Mouse (Mus musculus) megakaryocyte-erythroid progenitor cell, adult 5-6 weeks (primary cell): Measurements from ENCODE around the gene Parp3. TPM values are rescaled to one million over a fixed set of nuclear protein-coding genes. Genes with fewer than 3 reads are reported as not detected.

ENCODE experiments used
- ATAC-seq: replicated peaks from 2 replicates; pipeline ENCODE4 v1.8.0; 2016; ENCODE audit warnings: mild to moderate bottlenecking, inconsistent platforms; ENCODE audit not compliant: severe bottlenecking, poor library complexity, low FRiP score, low TSS enrichment
- total RNA-seq, 2 experiments: library from RNA; stranded (forward) in 1 of 2; stranded (reverse) in 1 of 2; fragments of 200-1000, 215-1000 nt in 1 of 2; fragments of >200 nt in 1 of 2; fragmentation: Nextera tagmentation in 1 of 2; gene quantifications; 2 replicates each; pipeline ENCODE4 v1.2.3; 2014 to 2017

Parp3 gene
- total RNA-seq, 2 experiments from 2014 or later, result 2.2 to 4.2 TPM

GRCm38 (mm10) chr9:106447348-106447747, 29.4 kb downstream of the Parp3 start, which contains the start of the genes Abhd14b and Abhd14a:
Abhd14b (plus strand) TSS chr9:106447459.
Abhd14a (minus strand) TSS chr9:106447678.
- ATAC-seq, result peak; percentile 74

DNA sequence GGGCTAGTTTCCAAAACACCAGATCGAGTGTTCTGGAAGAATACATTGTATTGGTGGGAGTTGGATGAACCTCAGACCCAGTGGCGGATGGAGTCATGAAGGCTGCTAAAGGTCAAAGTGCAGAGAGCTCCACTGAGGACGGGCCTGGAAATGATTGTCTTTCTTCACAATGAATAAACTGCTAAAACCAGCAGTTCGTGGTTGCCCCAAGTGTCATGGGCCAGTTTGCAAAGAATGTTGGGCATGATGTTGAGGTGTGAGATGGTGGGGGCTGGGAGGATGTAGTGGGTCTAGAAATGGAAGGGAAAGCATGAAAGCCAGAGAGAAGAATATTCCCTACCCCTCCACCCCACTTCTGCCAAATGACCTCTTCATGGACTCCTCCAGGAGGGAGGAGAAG, 31.9 kb downstream of the Parp3 start:
- ATAC-seq, result no peak

GRCm38 (mm10) chr9:106442680-106443079, 34.1 kb downstream of the Parp3 start:
- no peak for ATAC-seq

DNA sequence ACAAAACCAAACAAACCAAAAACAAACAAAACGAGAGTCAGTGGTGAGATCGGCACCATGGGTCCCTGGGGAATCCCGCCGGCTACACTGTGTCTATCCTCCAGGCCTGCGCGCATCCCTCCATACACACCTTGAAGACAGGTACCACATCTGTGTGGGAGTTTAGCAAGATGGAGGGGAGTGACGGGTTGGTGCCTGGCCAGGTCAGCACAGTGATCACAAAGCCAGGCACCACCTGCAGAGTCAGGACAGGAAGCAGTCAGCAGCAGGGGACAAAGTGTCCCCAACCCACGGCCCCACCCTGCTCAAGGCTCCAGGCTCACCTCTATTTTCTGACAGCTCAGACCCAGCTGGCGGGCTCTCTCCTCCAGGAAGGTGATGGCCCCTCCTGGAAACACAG, 40.2 kb downstream of the Parp3 start:
- ATAC-seq, result no peak

DNA sequence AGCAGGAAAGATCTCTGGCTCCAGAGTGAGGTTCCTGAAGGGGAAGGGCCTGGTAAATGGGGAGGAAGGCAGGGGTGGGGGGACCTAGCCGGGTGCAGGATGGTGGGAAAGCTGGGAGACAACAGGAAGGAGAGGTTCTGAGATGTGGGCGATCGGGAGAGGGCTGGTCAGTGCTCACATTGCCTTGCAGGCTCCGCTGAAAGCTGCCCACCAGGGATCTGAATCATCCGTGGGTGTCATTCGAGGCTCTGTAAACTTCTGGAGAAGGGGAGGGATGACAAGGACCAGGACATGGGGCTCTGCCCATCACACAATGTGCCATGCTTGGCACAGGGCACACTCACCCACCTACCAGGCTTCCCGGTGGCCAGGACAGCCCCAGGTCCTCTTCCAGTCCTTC, 43.4 kb downstream of the Parp3 start:
- ATAC-seq, result no peak

DNA sequence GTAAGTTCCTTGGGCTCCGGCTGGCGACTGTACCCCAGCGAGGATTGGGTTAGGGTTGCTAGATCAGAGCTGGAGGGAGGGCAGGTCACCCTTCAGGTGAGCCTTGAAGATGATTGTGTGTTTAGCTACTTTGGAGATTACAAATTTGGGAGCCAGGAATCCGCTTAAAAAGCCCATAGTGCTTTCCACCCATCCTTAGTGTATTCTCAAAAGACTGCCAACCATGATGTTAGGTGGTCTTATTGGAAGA, 46.8 kb downstream of the Parp3 start:
- ATAC-seq, result no peak

- peak; percentile 84 for ATAC-seq
These were observed 47.3 kb downstream of the Parp3 start, which contains the start of gene Rpl29 for GRCm38 (mm10) chr9:106429221-106430014. Rpl29 (plus strand) TSS chr9:106429454.

- ATAC-seq, result peak; percentile 15
These were observed 48.0 kb downstream of the Parp3 start for GRCm38 (mm10) chr9:106428719-106429220.

GRCm38 (mm10) chr9:106421865-106422160, 54.9 kb downstream of the Parp3 start:
- peak; percentile 79 for ATAC-seq

DNA sequence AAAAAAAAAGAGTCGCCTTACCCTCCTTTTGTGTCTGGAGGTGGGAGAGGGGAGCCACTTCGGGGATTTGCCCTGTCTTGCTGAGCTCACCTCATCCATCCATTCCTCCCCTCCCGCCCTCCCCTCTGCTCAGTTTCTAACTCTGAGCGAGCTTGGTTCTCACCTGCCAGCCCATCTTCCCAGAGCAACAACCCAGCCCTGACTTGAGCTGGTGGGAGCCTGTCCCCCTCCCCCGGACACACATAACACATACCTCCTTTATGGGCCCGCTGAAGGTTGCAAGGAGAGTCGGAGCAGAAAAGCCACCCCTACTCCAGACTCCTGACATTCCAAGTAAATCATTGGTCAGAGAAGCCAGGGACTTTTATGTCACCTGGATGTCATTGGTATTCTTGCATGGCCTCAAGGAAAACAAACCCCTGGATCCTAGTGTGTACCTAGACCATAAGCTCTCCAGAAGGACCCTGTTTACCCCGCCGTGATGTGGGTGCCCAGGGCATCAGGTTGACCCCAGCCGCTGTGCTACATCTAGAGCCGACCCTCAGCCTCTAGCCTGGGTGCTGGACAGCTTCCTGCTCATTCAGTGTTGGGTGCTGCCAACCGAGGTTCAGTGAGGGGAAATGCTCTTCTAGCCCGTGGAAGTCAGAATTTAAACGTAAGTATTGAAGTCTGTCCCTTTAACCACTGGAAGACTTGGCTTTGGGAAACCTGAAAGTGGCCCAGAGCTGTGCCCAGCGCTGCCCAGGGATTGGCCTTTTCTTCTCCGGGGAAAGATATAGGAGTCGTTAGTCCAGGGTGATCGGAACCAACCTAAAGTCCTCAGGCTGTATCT, 55.5 kb downstream of the Parp3 start:
- 0 out of 2 replicates have a peak, but pooled peaks have one; percentile 27 for ATAC-seq

GRCm38 (mm10) chr9:106420608-106421007, 56.1 kb downstream of the Parp3 start:
- no peak for ATAC-seq

Other genes starting within 250 kb of the Parp3 start
- 29.5 and 45.9 TPM in 2 replicates for gene Alas1, start 228.3 kb downstream of the Parp3 start, total RNA-seq (2014; fragmentation: Nextera tagmentation)
- gene Alas1, start 228.3 kb downstream of the Parp3 start, total RNA-seq (2017), result 21.7 and 27.7 TPM in 2 replicates
- 29.1 and 48.1 TPM in 2 replicates for gene Poc1a, start 195.9 kb downstream of the Parp3 start, total RNA-seq (2014; fragmentation: Nextera tagmentation)
- 28.1 and 40.0 TPM in 2 replicates for gene Poc1a, start 195.9 kb downstream of the Parp3 start, total RNA-seq (2017)
- 19.0 and 22.9 TPM in 2 replicates for gene Dusp7, start 108.3 kb downstream of the Parp3 start, total RNA-seq (2014; fragmentation: Nextera tagmentation)
- 3.2 and 7.2 TPM in 2 replicates for gene Dusp7, start 108.3 kb downstream of the Parp3 start, total RNA-seq (2017)
- 3,119 and 3,478 TPM in 2 replicates for gene Rpl29, start 47.5 kb downstream of the Parp3 start, total RNA-seq (2014; fragmentation: Nextera tagmentation)
- gene Rpl29, start 47.5 kb downstream of the Parp3 start, total RNA-seq (2017), result 1,796 and 2,125 TPM in 2 replicates
- 17.3 and 22.0 TPM in 2 replicates for gene Acy1, start 38.6 kb downstream of the Parp3 start, total RNA-seq (2014; fragmentation: Nextera tagmentation)
- 20.9 and 22.4 TPM in 2 replicates for gene Acy1, start 38.6 kb downstream of the Parp3 start, total RNA-seq (2017)
- 11.9 and 14.9 TPM in 2 replicates for gene Abhd14b, start 29.5 kb downstream of the Parp3 start, total RNA-seq (2014; fragmentation: Nextera tagmentation)
- gene Abhd14b, start 29.5 kb downstream of the Parp3 start, total RNA-seq (2017), result 3.6 and 4.9 TPM in 2 replicates
- 40.5 and 56.0 TPM in 2 replicates for gene Abhd14a, start 29.3 kb downstream of the Parp3 start, total RNA-seq (2014; fragmentation: Nextera tagmentation)
- 18.6 and 31.0 TPM in 2 replicates for gene Abhd14a, start 29.3 kb downstream of the Parp3 start, total RNA-seq (2017)
- gene Pcbp4, start 23.7 kb downstream of the Parp3 start, total RNA-seq (2014; fragmentation: Nextera tagmentation), result 0.40 and 6.6 TPM in 2 replicates
- 0.30 and 0.89 TPM in 2 replicates for gene Pcbp4, start 23.7 kb downstream of the Parp3 start, total RNA-seq (2017)
- not detected in 2 replicates for gene Gpr62, start 11.0 kb downstream of the Parp3 start, total RNA-seq (2014; fragmentation: Nextera tagmentation)
- gene Gpr62, start 11.0 kb downstream of the Parp3 start, total RNA-seq (2017), result not detected in 2 replicates
- 57.3 and 80.8 TPM in 2 replicates for gene Rrp9, start 986 bp downstream of the Parp3 start, total RNA-seq (2014; fragmentation: Nextera tagmentation)
- 80.0 and 82.4 TPM in 2 replicates for gene Rrp9, start 986 bp downstream of the Parp3 start, total RNA-seq (2017)
- not detected in 2 replicates for gene Iqcf1, start 23.0 kb upstream of the Parp3 start, total RNA-seq (2014; fragmentation: Nextera tagmentation)
- not detected in 2 replicates for gene Iqcf1, start 23.0 kb upstream of the Parp3 start, total RNA-seq (2017)
- not detected in 2 replicates for gene Iqcf5, start 37.6 kb upstream of the Parp3 start, total RNA-seq (2014; fragmentation: Nextera tagmentation)
- gene Iqcf5, start 37.6 kb upstream of the Parp3 start, total RNA-seq (2017), result not detected in 2 replicates
- gene Iqcf3, start 84.7 kb upstream of the Parp3 start, total RNA-seq (2014; fragmentation: Nextera tagmentation), result not detected in 2 replicates
- not detected in 2 replicates for gene Iqcf3, start 84.7 kb upstream of the Parp3 start, total RNA-seq (2017)
- gene Iqcf4, start 94.0 kb upstream of the Parp3 start, total RNA-seq (2014; fragmentation: Nextera tagmentation), result not detected in 2 replicates
- not detected in 2 replicates for gene Iqcf4, start 94.0 kb upstream of the Parp3 start, total RNA-seq (2017)
- gene Iqcf6, start 149.6 kb upstream of the Parp3 start, total RNA-seq (2014; fragmentation: Nextera tagmentation), result not detected in 2 replicates
- gene Iqcf6, start 149.6 kb upstream of the Parp3 start, total RNA-seq (2017), result not detected in 2 replicates
- gene Grm2, start 179.1 kb upstream of the Parp3 start, total RNA-seq (2014; fragmentation: Nextera tagmentation), result not detected in 2 replicates
- gene Grm2, start 179.1 kb upstream of the Parp3 start, total RNA-seq (2017), result not detected in 2 replicates
- gene Tex264, start 209.0 kb upstream of the Parp3 start, total RNA-seq (2014; fragmentation: Nextera tagmentation), result 23.8 and 28.7 TPM in 2 replicates
- 20.9 and 24.1 TPM in 2 replicates for gene Tex264, start 209.0 kb upstream of the Parp3 start, total RNA-seq (2017)